Mouse (Mus musculus) brain, embryonic 18.5 days (tissue): ENCODE measurements around the gene Fam228b.
"Not testable (repeated sequence)": the region's sequence is repeated elsewhere in the genome, so short reads cannot be mapped to it uniquely, and the experiment has no call there.

Experiments
- DNase-seq: peaks from one replicate; pipeline ENCODE4 v3.0.0-alpha.2; 2012; ENCODE audit warnings: low read depth, low spot score

Gene Fam228b

DNA sequence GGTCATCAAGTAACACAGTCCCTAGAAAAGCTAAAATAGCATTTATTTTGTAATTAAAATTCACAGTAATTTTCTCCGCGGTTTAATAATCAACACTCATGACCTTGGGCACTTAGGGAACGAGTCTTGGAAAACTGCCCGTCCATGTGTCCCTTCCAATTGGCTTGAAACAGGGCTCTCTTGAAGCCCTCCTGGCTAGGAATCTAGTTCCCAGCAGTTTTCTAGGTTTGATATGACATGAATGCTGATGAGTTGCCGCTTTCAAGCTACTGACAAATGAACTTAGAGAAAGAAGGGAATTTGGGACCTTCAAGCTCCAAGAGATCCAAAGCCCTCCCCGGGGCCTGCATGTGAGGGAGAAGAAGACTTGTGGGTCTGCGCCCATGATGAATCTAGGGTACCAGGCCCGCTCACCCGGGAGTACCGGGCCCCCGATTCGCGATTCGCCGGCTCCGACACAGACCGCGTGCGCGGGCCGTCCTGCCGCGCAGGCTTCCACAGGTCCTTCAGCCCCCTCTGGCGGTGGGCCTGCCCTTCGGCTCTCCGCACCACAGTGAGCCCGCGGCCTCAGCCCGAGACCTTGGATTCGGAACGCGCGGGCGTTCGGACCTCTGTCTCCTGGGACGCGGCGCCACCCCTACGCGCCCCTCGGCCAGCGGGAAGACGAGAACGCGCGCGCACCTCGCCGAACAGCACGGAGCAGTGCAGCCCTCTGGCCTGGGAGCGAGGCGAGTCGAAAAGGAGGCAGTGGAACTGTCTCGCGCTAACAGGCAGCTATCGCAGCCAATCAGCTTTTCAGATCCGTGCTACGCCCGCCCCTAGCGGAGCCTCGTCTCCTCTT lies at the start of gene Fam228b, which contains the start of gene Pfn4:
Gene Fam228b, minus strand, starts transcription at position 776 of the 841 bp plus-strand sequence.
Gene Pfn4, plus strand, starts transcription at position 531 of the 841 bp plus-strand sequence.
- DNase-seq: peak; percentile 85

DNA sequence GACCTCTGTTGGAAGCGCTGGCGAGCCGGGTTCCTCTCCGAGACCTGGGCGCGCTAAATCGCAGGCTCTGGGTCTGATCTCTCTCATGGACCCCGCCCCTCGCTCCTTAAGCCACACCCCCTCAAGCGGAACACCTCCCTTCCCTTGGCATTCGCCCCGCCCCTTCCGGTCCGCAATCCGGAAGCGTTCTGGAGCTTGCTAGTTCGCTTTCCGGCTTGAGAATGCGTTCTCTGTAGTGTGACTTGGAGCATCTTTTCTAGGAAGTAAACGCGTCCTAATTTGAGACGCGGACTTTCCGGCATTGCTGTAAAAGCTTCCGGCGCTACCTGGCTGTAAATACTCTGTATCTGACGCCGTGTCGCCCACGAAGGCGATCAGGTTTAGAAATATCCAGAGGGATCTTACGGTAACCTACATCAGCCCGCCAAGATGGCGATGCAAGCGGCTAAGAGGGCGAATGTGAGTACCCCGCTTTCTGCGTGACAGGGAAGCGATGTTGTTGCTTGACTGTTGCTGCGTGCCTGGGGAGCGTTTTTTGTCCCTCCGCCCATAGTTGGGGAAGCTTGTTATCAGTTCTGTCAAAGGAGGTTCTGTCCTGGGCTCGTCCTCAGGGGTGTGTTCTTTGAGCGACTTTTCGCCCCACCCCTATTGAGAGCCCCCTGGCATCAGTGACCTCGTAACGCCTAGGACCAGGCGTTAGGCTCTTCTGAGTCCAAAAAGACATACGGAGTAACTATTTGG lies 48.5 kb upstream of the Fam228b start, which contains the start of gene Sf3b6:
Gene Sf3b6, plus strand, starts transcription at position 184 of the 741 bp plus-strand sequence.
- peak; percentile 91 for DNase-seq

DNA sequence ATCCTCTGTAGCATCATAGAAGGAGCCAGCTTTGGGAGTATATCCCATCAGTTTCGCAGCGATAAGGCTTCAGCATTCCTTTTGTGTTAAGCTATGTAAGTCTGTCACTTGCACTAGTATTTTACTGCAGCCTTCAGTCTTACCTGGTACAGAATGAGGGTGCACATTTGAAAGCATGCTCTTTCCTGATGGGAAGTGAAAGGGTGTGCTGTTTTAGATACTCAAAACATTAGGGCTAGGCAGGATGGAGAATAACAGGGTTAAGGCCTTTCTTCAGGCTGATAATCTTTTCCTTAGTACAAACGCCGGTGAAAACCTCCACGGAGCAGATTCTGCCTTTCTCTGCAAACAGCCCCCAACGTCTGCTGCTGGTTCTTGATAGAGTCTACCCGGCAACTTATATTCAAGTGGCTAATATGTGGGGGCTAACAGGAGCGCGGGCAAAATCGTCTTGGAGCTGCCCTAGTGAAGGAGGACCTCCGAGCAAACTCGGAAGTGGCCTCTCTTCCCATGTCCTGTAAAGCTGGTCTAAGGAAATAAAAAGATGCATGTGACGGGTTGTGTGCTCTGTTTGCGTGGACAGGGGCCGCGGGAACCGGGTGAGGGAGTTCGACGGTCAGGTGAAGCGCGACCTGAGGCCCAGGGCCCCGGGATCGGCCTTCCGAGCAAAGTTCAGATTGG lies 47.8 kb upstream of the Fam228b start:
- no peak for DNase-seq

DNA sequence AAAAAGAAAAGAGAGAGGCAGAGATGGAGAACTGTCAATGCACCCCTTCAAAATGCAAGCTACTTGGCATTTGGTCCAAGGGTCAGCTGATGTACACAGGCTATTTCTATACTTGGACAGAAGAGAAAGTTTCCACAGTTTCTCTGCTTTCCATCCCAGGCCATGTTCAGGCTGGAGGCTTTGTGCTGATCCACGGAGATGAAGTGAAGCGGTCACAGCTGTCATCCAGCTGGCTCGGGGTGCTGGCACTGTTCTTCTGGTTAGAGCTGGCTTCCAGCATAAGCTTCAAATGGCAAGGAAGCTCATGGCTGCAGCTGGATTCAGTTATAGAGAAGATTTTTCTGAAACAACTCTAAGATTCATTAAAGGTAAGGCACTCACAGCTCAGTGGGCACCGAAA lies 44.6 kb upstream of the Fam228b start:
- DNase-seq: no peak

DNA sequence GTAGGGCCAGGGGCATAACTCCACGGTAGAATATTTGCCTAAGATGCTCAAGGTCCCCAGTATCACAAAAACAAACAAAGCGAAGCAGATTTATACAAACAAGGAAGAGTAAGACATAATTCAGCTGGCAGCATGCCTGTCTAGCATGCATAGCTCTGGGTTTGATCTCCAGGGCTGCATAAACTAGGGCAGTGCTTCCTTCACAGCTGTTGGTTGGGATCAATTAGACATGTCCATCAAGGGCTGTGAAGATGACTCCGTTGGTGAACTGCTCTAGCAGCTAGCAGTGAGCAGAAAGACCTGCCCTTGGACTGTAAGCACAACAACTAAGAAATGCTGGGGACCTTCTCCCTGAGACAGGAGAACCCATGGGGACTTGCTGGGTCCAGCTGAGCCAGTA lies 42.6 kb upstream of the Fam228b start:
- DNase-seq: no peak

DNA sequence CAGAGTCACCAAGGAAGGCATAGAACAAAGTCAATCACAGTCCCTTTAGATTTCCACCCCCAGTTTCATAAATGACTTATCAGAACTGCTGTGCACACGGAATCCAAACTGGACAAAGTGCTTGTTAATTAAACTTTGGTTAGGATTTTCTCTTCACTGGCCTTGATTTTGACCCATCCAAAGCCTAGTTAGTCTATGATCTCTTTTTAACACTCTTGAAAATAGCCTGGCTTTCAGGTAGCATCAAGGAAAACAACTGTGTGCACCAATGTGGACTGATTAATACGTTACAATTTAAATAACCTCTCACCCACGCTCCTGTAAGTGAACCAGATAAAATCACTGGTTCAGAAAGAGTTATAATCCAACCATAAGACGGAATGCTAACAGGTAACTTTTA lies 42.0 kb upstream of the Fam228b start:
- no peak for DNase-seq

DNA sequence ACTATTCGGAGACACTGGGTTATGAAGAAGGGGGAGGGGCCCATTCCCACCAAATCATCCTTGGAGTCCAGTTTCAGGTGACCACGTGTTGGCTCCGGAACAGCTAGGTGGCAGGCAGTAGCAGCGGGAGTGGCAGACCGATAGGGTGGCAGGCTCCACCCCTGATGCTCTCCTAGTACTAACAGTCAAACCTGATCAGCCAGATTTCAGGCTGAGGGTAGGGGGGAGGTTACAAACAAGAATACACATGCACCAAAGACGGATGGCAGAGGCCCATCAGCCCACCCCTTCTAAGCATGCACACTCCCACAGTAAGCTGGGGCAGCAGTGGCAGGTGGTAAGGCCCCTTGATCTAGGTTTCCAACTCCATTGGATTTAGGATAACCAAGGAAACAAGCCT lies 28.4 kb upstream of the Fam228b start:
- not testable (repeated sequence) for DNase-seq

DNA sequence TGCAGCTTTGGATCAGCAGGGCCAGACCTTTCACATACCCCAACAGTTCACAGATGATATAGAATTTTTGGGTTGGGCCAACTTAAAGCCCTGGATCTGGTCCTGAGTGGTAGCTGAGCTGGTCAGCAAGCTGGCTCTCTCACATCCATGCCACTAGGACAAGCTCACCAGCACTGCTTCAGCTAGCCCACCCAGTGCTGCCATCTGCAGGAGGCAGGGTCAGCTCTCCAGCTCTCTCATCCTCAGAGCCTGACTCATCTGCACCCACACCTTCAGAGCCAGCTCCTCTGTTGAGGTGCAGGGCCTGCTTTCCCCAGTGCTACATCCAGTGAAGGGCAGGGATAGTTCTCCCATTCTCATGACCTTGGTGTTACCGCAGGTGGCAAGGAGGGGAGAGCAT lies 24.7 kb upstream of the Fam228b start:
- DNase-seq: no peak

DNA sequence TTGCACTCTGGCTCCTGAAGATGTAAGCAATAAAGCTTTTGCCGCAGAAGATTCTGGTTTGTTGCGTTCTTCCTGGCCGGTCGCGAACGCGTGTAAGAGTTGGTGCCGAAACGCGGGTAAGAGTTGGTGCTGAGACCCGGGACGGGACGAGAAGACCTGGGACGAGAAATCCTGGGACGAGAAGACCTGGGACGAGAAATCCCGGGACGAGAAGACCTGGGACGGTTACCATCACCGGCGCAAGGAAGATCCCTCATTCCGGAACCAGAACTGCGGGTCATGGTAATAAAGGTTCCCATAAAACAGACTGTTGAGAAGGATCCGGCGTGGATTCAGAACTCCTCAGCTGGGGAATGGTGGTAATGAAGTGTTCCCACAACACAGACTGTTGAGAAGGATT lies 19.1 kb upstream of the Fam228b start:
- not testable (repeated sequence) for DNase-seq

DNA sequence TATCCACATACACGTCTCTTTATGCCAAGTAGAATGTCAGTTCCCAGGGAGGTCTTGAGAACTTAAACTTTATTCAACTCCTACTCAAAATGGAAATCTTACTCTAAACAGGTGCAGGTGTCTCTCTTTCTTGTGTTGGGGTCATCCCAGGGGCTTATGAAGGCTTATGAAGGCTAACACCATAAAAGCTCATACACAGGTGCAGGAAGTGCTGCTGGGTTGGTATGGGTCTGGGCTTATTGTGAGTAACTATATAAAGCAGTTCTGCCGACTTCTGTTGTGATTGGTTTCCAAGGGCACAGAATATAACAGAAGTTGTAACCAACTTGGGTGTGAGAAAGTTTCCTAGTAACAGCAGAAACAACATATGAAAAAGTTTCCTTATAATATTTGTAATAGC lies 15.4 kb upstream of the Fam228b start:
- no peak for DNase-seq

DNA sequence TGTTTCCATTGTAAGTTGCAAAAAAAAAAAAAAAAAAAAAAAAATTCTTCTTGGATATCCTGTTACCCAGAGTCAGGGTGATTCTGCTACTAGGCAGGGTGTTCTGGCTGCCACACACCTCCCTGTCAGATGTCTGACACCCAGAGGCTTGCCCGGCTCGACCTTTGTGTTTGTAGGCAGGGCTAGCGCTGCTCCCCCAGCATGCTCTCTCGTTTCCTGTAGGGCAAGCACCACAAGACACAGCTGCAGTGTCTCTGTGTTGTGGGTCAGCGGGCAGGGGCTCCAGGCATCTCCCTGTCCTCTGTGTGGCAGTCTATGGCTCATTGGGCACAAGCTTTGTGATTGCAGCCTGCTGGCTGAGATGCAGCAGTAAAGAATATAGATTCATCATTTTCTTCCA lies 14.5 kb upstream of the Fam228b start:
- no peak for DNase-seq

DNA sequence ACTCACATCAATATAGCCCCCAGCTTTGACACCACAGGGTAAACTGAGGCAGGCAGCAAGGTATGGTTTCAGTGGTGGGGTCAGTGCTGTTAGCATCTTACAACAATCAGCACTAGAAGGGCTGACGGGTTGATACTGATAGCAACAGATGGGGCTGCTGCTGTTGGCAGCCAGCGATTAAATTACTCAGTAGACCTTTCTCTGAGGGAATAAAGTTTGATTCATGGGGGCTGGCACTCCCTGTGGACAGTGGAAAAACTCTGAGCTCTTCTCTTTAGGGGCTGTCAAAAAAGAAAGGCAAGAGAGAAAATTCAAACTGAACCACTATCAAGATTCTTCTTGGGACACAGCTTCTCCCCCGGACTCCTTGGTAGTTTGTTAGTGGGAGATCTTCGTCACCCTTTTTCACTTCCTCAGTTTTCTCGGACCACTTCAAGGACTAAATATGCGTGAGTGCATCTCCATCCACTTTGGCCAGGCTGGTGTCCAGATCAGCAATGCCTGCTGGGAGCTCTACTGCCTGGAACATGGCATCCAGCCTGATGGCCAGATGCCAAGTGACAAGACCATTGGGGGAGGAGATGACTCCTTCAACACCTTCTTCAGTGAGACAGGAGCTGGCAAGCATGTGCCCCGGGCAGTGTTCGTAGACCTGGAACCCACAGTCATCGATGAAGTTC lies 12.8 kb upstream of the Fam228b start:
- DNase-seq: not testable (repeated sequence)

DNA sequence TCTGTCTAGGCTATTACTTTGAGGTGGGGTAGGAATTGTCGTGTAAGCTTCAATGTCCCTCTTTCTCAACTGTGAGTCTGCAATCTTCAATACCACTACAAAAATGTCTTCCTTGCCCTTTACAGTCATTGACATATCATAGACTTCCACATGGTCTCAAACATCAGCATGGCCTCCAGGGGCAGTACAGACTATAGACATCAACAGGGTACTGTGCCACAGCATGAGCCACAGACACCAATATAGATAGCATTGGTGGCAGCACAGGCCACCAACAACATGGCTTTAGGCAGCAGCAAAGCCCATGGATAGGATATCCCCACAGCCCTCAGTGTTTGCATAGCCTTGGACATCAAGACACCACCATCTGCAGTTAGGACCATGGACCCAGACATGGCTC lies 12.2 kb upstream of the Fam228b start:
- DNase-seq: no peak

DNA sequence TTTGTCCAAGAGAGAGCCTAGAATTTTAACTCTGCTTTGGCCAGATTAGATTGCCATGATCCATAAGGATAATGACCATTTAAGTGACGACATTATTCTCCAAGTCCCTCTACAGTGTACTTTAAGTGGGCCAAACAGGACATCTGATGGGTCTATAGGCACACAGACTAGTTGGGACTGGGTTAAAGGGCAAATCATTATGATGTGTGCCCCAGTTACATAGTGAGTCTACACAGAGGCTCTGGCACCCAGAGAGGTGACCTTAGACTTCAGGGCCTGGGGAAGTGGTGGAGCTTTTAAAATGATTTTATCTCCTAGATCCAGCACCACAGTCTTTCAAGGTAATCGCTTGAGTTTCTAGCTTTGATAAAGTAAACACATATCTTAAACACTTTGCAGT lies 11.2 kb upstream of the Fam228b start:
- no peak for DNase-seq

DNA sequence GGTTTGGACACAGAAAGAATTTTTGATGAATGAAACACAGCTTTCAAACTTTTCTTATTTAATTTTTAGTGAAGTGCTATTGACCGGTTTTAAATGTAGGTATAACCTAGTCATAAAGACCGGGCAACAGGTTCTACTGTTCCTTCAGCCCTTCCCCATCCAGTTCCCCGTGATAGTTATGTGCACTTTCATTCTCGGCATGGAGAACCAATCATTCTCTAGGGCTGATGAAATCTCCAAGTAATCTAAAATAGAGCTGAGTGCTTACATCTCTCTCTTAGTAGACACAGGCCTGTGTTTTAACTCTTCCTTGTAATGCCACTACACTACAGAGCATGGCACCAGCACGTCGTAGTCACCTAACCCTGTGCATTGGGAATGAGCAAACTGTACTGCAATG lies 8.7 kb upstream of the Fam228b start:
- no peak for DNase-seq

DNA sequence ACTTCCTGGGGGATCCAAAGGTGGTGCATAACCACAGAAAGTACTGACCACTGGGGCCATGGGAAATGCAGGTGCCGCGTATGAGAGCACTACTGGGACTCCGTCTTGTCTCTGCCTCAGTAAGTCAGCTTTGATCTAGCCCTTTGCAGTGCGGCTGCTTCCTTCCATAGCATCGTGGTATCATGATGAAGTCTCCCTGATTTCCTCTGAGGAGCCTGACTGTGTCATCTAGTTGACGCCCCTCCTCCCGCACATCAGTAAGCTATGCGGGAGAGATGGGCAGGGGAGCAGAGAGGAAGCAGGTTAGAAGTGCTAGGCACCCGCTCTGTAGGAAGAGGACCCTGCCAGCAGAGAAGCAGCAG lies 6.5 kb upstream of the Fam228b start:
- no peak for DNase-seq

DNA sequence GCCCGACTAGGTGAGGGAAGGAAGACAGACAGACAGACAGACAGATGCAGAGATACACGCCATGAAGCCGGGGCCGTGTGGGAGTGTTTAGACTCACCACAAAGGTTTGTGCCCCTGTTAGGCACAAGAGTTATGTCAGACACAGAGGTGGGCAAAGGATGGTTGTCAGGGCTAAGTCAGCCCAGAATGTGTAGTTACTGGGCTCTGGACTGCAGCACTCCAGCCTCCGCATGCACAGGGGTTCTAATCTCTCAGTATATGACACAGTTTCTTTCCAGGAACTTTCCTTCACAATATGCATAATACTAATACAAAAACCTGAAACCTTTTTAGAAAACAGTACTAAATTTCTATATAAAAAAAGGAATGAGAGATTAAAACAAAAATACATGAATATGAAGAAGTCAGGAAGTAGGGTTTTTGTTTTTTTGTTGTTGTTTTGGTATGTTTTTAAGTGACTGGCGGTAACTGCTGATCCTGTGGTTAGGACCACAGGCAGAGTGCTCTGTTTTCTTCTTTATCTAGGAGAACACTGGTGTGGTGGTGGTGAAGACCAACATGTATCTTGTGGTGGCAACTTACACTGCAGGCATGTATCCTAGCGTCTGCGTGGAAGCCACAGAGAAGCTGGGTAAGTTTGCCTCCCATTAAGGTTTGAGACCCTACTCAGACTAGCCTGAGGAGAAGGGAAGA lies 6.0 kb upstream of the Fam228b start:
- no peak for DNase-seq

DNA sequence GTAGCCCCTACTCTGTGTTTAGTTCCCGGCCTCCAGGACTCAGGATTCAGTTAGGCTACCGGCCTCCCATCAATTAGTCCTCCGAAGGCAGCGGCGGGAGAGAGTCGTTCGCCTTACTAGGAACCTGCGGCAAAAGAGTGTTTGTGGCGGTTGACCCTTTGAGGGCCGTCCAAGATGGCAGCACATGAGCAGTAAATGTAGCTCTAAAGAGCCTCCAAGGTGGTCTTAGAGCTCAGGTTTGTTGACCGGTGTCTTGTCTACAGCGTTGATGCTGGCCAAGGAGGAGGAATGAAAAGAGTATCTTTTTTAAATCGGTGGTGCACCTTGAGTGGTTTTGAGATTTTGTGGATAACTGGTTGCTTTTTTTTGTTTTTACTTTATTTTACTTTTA lies 261 bp upstream of the Fam228b start:
- no peak for DNase-seq

DNA sequence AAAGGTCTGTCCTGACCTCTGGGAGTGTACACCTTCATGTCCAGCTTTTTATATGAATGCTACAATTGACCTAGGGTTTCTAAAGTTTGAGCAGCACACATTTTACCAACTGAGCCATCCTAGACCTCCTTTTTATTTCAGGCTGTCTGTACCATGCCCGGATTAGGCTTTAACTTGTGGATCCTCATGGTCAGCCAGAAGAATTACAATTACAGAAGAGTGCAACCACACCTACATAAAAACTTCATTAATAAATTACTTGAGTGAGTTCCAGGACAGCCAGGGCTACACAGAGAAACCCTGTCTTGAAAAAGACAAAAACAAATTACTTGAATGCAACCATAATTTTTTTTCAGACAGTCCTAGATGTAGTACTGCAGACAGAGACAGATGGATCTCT lies 12.0 kb downstream of the Fam228b start:
- DNase-seq: no peak

DNA sequence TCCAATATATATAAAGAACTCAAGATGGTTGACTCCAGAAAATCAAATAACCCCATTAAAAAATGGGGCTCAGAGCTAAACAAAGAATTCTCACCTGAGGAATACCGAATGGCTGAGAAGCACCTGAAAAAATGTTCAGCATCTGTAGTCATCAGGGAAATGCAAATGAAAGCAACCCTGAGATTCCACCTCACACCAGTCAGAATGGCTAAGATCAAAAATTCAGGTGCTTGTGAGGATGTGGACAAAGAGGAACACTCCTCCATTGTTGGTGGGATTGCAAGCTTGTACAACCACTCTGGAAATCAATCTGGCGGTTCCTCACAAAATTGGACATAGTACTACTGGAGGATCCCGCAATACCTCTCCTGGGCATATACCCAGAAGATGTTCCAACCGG lies 14.6 kb downstream of the Fam228b start:
- not testable (repeated sequence) for DNase-seq

DNA sequence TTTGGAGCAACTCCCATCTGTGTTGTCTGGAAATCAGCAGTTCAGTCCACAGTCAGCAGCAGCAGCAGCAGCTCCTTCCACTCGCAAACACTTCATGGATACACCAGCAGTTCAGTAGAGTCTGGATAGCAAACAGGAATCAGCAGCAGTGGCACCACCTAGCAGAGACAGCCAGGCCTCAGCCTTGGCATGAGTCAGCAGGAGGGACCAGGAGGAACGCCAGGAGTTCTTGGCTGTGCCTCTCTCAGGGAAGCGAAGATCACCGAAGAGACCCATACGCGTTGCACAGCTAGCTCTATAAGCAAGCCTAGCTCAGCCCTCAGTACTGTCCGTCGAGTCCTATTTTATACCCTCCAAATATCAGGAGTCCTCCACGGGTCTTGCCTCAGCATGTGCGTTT lies 24.6 kb downstream of the Fam228b start:
- DNase-seq: no peak
